Comparison of ENCODE assay signal across 8 mouse cellular contexts in the genomic region with DNA sequence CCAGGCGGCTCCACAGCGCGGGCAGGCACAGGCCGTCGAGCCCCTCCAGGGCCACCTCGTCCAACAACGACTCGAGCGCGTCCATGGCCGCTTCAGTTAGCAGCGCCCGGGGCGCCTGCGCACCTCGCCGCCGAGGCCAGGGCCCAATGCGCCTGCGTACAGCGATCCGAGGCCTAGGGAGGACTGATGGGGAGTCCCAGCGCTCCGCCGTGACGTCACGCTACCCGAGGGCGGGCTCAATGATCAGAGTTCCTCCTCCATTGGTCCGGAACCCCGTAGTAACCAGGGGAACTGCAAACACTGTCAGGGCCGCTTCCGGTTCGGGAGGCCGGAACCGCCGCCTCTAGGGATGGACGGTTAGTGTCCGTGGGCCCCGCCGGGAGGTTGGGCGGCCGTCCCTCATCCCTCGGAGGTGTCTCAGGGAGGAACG. TPM values are rescaled to one million over a fixed set of nuclear protein-coding genes. Genes with fewer than 3 reads are reported as not detected.
A peak's percentile ranks its signal among the peaks of the same experiment; 100 is the strongest.
DNase-seq lines count a peak whose midpoint lies in the region; ATAC-seq and TF ChIP-seq lines count a peak whose summit lies in the region.

A gene (minus strand): TSS at position 188 of the 430 bp plus-strand sequence.
A gene (plus strand): TSS at position 296 of the 430 bp plus-strand sequence.

- DNase-seq in A20 (ENCODE audit: low read depth, low spot score): peak; percentile 100
- peak; percentile 100 for DNase-seq in heart, adult 9 months (ENCODE audit: low spot score in 2 of 2)
- peak; percentile 98 to 100 for DNase-seq in monocyte, adult 2 months (ENCODE audit: low read depth in 1 of 2, low spot score in 2 of 2)
- DNase-seq in spleen, postnatal 36 days (ENCODE audit: low spot score in 2 of 2): peak; percentile 100

- H3K27ac ChIP-seq in bone marrow macrophage, adult 2 months (ENCODE audit: insufficient read depth, low read depth, low read length): peak within 1 kb of the TSS; percentile 36; the same call in 1 of the 2 replicates
- H3K27ac ChIP-seq in embryonic fibroblast, embryonic 13.5 days (ENCODE audit: insufficient read depth, low read length): peak within 1 kb of the TSS; percentile 69
- H3K27ac ChIP-seq in kidney, embryonic 14.5 days (ENCODE audit: low read depth, low read length): peak within 1 kb of the TSS; percentile 88
- H3K27ac ChIP-seq in limb, embryonic 15.5 days: peak within 1 kb of the TSS; percentile 89

- H3K9me3 ChIP-seq in kidney, embryonic 14.5 days (ENCODE audit: control insufficient read depth, low read length): no peaks in the 10 kb centered on the region
- H3K9me3 ChIP-seq in limb, embryonic 15.5 days: no peaks in the 10 kb centered on the region

- under 1% methylated on average over 45 of the region's 45 CpGs for whole genome bisulfite sequencing in kidney, embryonic 14.5 days
- 2% methylated on average over 45 of the region's 45 CpGs for WGBS in limb, embryonic 15.5 days

- H3K4me1 ChIP-seq in bone marrow macrophage, adult 2 months (ENCODE audit: control insufficient read depth, insufficient read depth, low read length): peaks cover 20% of the 10 kb centered on the region
- peaks cover 6% of the 10 kb centered on the region for H3K4me1 ChIP-seq in embryonic fibroblast, embryonic 13.5 days (ENCODE audit: control insufficient read depth, insufficient read depth, low read length)
- peaks cover 31% of the 10 kb centered on the region for H3K4me1 ChIP-seq in kidney, embryonic 14.5 days (ENCODE audit: control insufficient read depth, insufficient read depth, low read length)
- peaks cover 30% of the 10 kb centered on the region for H3K4me1 ChIP-seq in limb, embryonic 15.5 days

- peak within 1 kb of the TSS; percentile 80 for H3K9ac ChIP-seq in kidney, embryonic 14.5 days (ENCODE audit: low read depth, low read length)
- peak within 1 kb of the TSS; percentile 72 for H3K9ac ChIP-seq in limb, embryonic 15.5 days

- TF ChIP-seq CTCF in bone marrow macrophage, adult 2 months (IDR thresholded peaks at IDR 0.05; ENCODE audit: low read depth, low read length): no peak
- TF ChIP-seq CTCF in embryonic fibroblast, embryonic 13.5 days (IDR thresholded peaks at IDR 0.05; ENCODE audit: borderline replicate concordance, insufficient read depth, low read length): no peak

- ATAC-seq in kidney, embryonic 14.5 days (ENCODE audit: low FRiP score, low TSS enrichment): peak; percentile 98
- peak; percentile 98 for ATAC-seq in limb, embryonic 15.5 days (ENCODE audit: insufficient number of reproducible peaks, low FRiP score, low TSS enrichment, low read depth)

- H3K36me3 ChIP-seq in kidney, embryonic 14.5 days (ENCODE audit: control insufficient read depth, insufficient read depth, low read length): peaks cover 19% of the 10 kb centered on the region
- peaks cover 17% of the 10 kb centered on the region for H3K36me3 ChIP-seq in limb, embryonic 15.5 days

- no peak; the same call in 1 of the 2 replicates for TF ChIP-seq POLR2A in bone marrow macrophage, adult 2 months (IDR thresholded peaks at IDR 0.05; ENCODE audit: borderline replicate concordance, low read depth, low read length)
- TF ChIP-seq POLR2A in embryonic fibroblast, embryonic 13.5 days (IDR thresholded peaks at IDR 0.05; ENCODE audit: low read depth, low read length): peak; percentile 86

- H3K27me3 ChIP-seq in kidney, embryonic 14.5 days (ENCODE audit: control insufficient read depth, insufficient read depth, low read length): no peaks in the 10 kb centered on the region
- no peaks in the 10 kb centered on the region for H3K27me3 ChIP-seq in limb, embryonic 15.5 days

- peak within 1 kb of the TSS; percentile 79 for H3K4me2 ChIP-seq in kidney, embryonic 14.5 days (replicated peaks; ENCODE audit: low read depth, low read length)
- peak within 1 kb of the TSS; percentile 72 for H3K4me2 ChIP-seq in limb, embryonic 15.5 days

- peak within 1 kb of the TSS; percentile 88 for H3K4me3 ChIP-seq in bone marrow macrophage, adult 2 months (ENCODE audit: insufficient read depth, low read length)
- H3K4me3 ChIP-seq in embryonic fibroblast, embryonic 13.5 days (ENCODE audit: insufficient read depth, low read length): peak within 1 kb of the TSS; percentile 78
- peak within 1 kb of the TSS; percentile 82 for H3K4me3 ChIP-seq in kidney, embryonic 14.5 days (ENCODE audit: low read length)
- peak within 1 kb of the TSS; percentile 94 for H3K4me3 ChIP-seq in limb, embryonic 15.5 days

RNA-seq across cellular contexts. Expression of the first gene that starts in this region (rescaled TPM):
- polyA plus RNA-seq in bone marrow macrophage, adult 2 months (2012; ENCODE audit: insufficient read depth, insufficient read length, missing spikeins): 16.7 and 22.0 TPM in 2 replicates
- 74.2 and 93.3 TPM in 2 replicates for polyA plus RNA-seq in embryonic fibroblast, embryonic 13.5 days (2011; ENCODE audit: insufficient read length, low read depth, missing spikeins)
- polyA plus RNA-seq in kidney, embryonic 14.5 days (2014; fragmentation: Nextera tagmentation; extraction: Ambion mirVana): 20.0 and 35.5 TPM in 2 replicates
- 22.4 and 26.0 TPM in 2 replicates for polyA plus RNA-seq in limb, embryonic 15.5 days (2015; fragmentation: Nextera tagmentation; extraction: Ambion mirVana)

RNA-seq across cellular contexts. Expression of the second gene that starts in this region (rescaled TPM):
- 16.0 and 19.8 TPM in 2 replicates for polyA plus RNA-seq in bone marrow macrophage, adult 2 months (2012; ENCODE audit: insufficient read depth, insufficient read length, missing spikeins)
- polyA plus RNA-seq in embryonic fibroblast, embryonic 13.5 days (2011; ENCODE audit: insufficient read length, low read depth, missing spikeins): 13.0 and 13.5 TPM in 2 replicates
- 7.3 and 11.5 TPM in 2 replicates for polyA plus RNA-seq in kidney, embryonic 14.5 days (2014; fragmentation: Nextera tagmentation; extraction: Ambion mirVana)
- polyA plus RNA-seq in limb, embryonic 15.5 days (2015; fragmentation: Nextera tagmentation; extraction: Ambion mirVana): 6.4 and 6.6 TPM in 2 replicates

Comparison
In these comparisons a context has a peak if more than half of its experiments do, and no peak if none do; other contexts are left out.
1. Peak in every context shown above with its lines: DNase-seq, ATAC-seq, H3K4me3 ChIP-seq and H3K27ac ChIP-seq.
2. H3K27ac ChIP-seq: peak in every context shown above with its lines; median percentile 89 in limb, embryonic 15.5 days; 88 in kidney, embryonic 14.5 days; 69 in embryonic fibroblast, embryonic 13.5 days; 36 in bone marrow macrophage, adult 2 months.